Mouse (Mus musculus) cerebellum, adult 2 months (tissue): ENCODE results near the gene Dzip3. TPM values are rescaled to one million over a fixed set of nuclear protein-coding genes. Genes with fewer than 3 reads are reported as not detected.

ENCODE experiments used
- DNase-seq, 2 experiments: peaks; one replicate each; pipeline ENCODE4 v3.0.0; 2021
- H3K27ac ChIP-seq: fragments of 200-500 bp; 2 replicates; pipeline ENCODE4 v1.5.1; 2012; ENCODE audit warnings: low read length, control low read depth, inconsistent platforms; ENCODE audit not compliant: insufficient read depth
- H3K27me3 ChIP-seq: fragments of 200-500 bp; 2 replicates; pipeline ENCODE4 v1.6.1; 2012; ENCODE audit warnings: inconsistent platforms, mild to moderate bottlenecking, low read length, moderate library complexity; ENCODE audit not compliant: control insufficient read depth, insufficient read depth
- H3K4me1 ChIP-seq: fragments of 200-500 bp; 2 replicates; pipeline ENCODE4 v1.6.1; 2011; ENCODE audit warnings: low read length; ENCODE audit not compliant: control insufficient read depth, insufficient read depth
- H3K4me3 ChIP-seq: fragments of 200-500 bp; replicated peaks from 2 replicates; pipeline ENCODE3; 2011; ENCODE audit warnings: mild to moderate bottlenecking, low read depth, low read length, control low read depth; ENCODE audit not compliant: insufficient read depth
- CTCF ChIP-seq: fragments of 200-500 bp; IDR thresholded peaks from 2 replicates; pipeline ENCODE4 v1.5.1; 2011; ENCODE audit warnings: low read depth, mild to moderate bottlenecking, control low read depth, low read length, moderate library complexity, borderline replicate concordance; ENCODE audit not compliant: insufficient read depth
- POLR2A ChIP-seq: fragments of 200-500 bp; IDR thresholded peaks from 2 replicates; pipeline ENCODE4 v1.6.1; 2011; ENCODE audit warnings: low read length, control low read depth, borderline replicate concordance; ENCODE audit not compliant: insufficient read depth
- WGBS: fragments of 180-500 bp; shearing (Covaris S2); methylation state at CpG from one replicate; pipeline ENCODE4 v1.1.7; 2018; 5-methylcytosine and 5-hydroxymethylcytosine counted together
- polyA plus RNA-seq: library from polyadenylated mRNA; depleted of rRNA; stranded (reverse); fragments of >200 nt; gene quantifications from 2 replicates; pipeline ENCODE4 v1.2.3, GENCODE M21; 2012

The Dzip3 gene
- polyA plus RNA-seq, 1 experiment = 67.2 TPM

GRCm38 (mm10) chr16:48993231-48993558 lies 770 bp downstream of the Dzip3 start:
- H3K27me3 ChIP-seq = no peaks in the 10 kb centered on the region
- peaks cover 3% of the 10 kb centered on the region; the same call in 1 of the 2 replicates for H3K4me1 ChIP-seq
- TF ChIP-seq CTCF (no peak), POLR2A (no peak)
- peak overlapping the region; percentile 94 for H3K27ac ChIP-seq
- no peak for DNase-seq
- WGBS = 0% methylated on average over 9 of the region's 9 CpGs
- H3K4me3 ChIP-seq = peak overlapping the region; percentile 98

- 7% methylated on average over 10 of the region's 10 CpGs for WGBS
- DNase-seq = peak in 1 of 2 experiments; percentile 26
- Histone ChIP-seq H3K4me3 (peak overlapping the region; percentile 98), H3K4me1 (peaks cover 3% of the 10 kb centered on the region; the same call in 1 of the 2 replicates), H3K27me3 (no peaks in the 10 kb centered on the region), H3K27ac (no peak overlapping the region)
- no peak for TF ChIP-seq POLR2A
- no peak for TF ChIP-seq CTCF
Measured at GRCm38 (mm10) chr16:48992437-48993230, 1.3 kb downstream of the Dzip3 start.

- peaks cover 3% of the 10 kb centered on the region; the same call in 1 of the 2 replicates for H3K4me1 ChIP-seq
- TF ChIP-seq CTCF (no peak), POLR2A (no peak)
- H3K4me3 ChIP-seq = no peak overlapping the region
- H3K27me3 ChIP-seq = no peaks in the 10 kb centered on the region
- H3K27ac ChIP-seq = no peak overlapping the region
- DNase-seq = no peak
Measured at GRCm38 (mm10) chr16:48989700-48990099, 4.3 kb downstream of the Dzip3 start.

GRCm38 (mm10) chr16:48985034-48985627 lies 8.8 kb downstream of the Dzip3 start:
- DNase-seq = no peak
- no peaks in the 10 kb centered on the region for H3K4me1 ChIP-seq
- H3K27ac ChIP-seq = no peak overlapping the region
- TF ChIP-seq POLR2A = no peak
- TF ChIP-seq CTCF = no peak
- no peak overlapping the region for H3K4me3 ChIP-seq
- WGBS = 62% methylated on average over 5 of the region's 5 CpGs
- H3K27me3 ChIP-seq = no peaks in the 10 kb centered on the region

- H3K4me3 ChIP-seq = no peak overlapping the region
- H3K27me3 ChIP-seq = no peaks in the 10 kb centered on the region
- H3K27ac ChIP-seq = no peak overlapping the region
- TF ChIP-seq CTCF (no peak), POLR2A (no peak)
- DNase-seq = no peak
- no peaks in the 10 kb centered on the region for H3K4me1 ChIP-seq
Measured at GRCm38 (mm10) chr16:48979965-48980364, 14.0 kb downstream of the Dzip3 start.

GRCm38 (mm10) chr16:48973548-48973947 lies 20.4 kb downstream of the Dzip3 start:
- TF ChIP-seq POLR2A (no peak), CTCF (no peak)
- no peak overlapping the region for H3K4me3 ChIP-seq
- no peak overlapping the region for H3K27ac ChIP-seq
- DNase-seq = no peak
- no peaks in the 10 kb centered on the region for H3K4me1 ChIP-seq
- H3K27me3 ChIP-seq = no peaks in the 10 kb centered on the region
- 98% methylated on average over 1 of the region's 1 CpGs for WGBS

GRCm38 (mm10) chr16:48972996-48973395 lies 21.0 kb downstream of the Dzip3 start:
- no peaks in the 10 kb centered on the region for H3K27me3 ChIP-seq
- 97% methylated on average over 2 of the region's 2 CpGs for WGBS
- TF ChIP-seq POLR2A = no peak
- TF ChIP-seq CTCF = no peak
- no peak overlapping the region for H3K4me3 ChIP-seq
- no peaks in the 10 kb centered on the region for H3K4me1 ChIP-seq
- no peak for DNase-seq
- no peak overlapping the region for H3K27ac ChIP-seq

- 92% methylated on average over 1 of the region's 1 CpGs for WGBS
- H3K4me3 ChIP-seq = no peak overlapping the region
- DNase-seq = no peak
- no peaks in the 10 kb centered on the region for H3K27me3 ChIP-seq
- H3K27ac ChIP-seq = no peak overlapping the region
- H3K4me1 ChIP-seq = no peaks in the 10 kb centered on the region
- TF ChIP-seq POLR2A (no peak), CTCF (no peak)
Measured at GRCm38 (mm10) chr16:48941805-48942204, 52.2 kb downstream of the Dzip3 start.
